Mouse (Mus musculus) heart, embryonic 11.5 days (tissue): Measurements from ENCODE around the gene Pdzd7. TPM values are rescaled to one million over a fixed set of nuclear protein-coding genes. Genes with fewer than 3 reads are reported as not detected.

Experiments
- ATAC-seq: fragments of 200-750 bp; cut with Nextera tagmentation; replicated peaks from 2 replicates; pipeline ENCODE4 v1.8.0; 2017; ENCODE audit warnings: moderate library complexity; ENCODE audit not compliant: insufficient number of reproducible peaks, low FRiP score, low TSS enrichment
- H3K27ac ChIP-seq: fragments of 300-500 bp; sonication (generic); 2 replicates; pipeline ENCODE4 v1.5.1; 2014; ENCODE audit warnings: mild to moderate bottlenecking, low read depth, low read length
- H3K27me3 ChIP-seq: fragments of 300-500 bp; sonication (generic); 2 replicates; pipeline ENCODE4 v1.6.1; 2014; ENCODE audit warnings: mild to moderate bottlenecking, low read length, mixed read lengths; ENCODE audit not compliant: control insufficient read depth, insufficient read depth
- H3K36me3 ChIP-seq: fragments of 300-500 bp; sonication (generic); 2 replicates; pipeline ENCODE4 v1.6.1; 2014; ENCODE audit warnings: mild to moderate bottlenecking, low read length, moderate library complexity, mixed read lengths; ENCODE audit not compliant: control insufficient read depth, insufficient read depth
- H3K4me1 ChIP-seq: fragments of 300-500 bp; sonication (generic); 2 replicates; pipeline ENCODE4 v1.6.1; 2014; ENCODE audit warnings: low read length; ENCODE audit not compliant: control insufficient read depth, insufficient read depth
- H3K4me2 ChIP-seq: fragments of 300-500 bp; sonication (generic); 2 replicates; pipeline ENCODE4 v1.6.1; 2014; ENCODE audit warnings: mild to moderate bottlenecking, moderate library complexity
- H3K4me3 ChIP-seq: fragments of 300-500 bp; sonication (generic); 2 replicates; pipeline ENCODE4 v1.5.1; 2014; ENCODE audit warnings: low read depth, low read length
- H3K9ac ChIP-seq: fragments of 300-500 bp; sonication (generic); 2 replicates; pipeline ENCODE4 v1.6.1; 2014; ENCODE audit warnings: mild to moderate bottlenecking, low read depth, low read length, moderate library complexity
- H3K9me3 ChIP-seq: fragments of 300-500 bp; sonication (generic); replicated peaks from 2 replicates; pipeline ENCODE4 v1.6.1; 2016; ENCODE audit warnings: low read length; ENCODE audit not compliant: control insufficient read depth
- WGBS: fragments of 180-500 bp; shearing (Covaris S2); extraction: QIAGEN DNeasy Blood & Tissue Kit; methylation state at CpG from one replicate; pipeline ENCODE4 v1.1.7; 2014; ENCODE audit not compliant: insufficient replicate concordance; 5-methylcytosine and 5-hydroxymethylcytosine counted together
- polyA plus RNA-seq: library from polyadenylated mRNA; unstranded; fragments of >200 nt; fragmentation: Nextera tagmentation; extraction: Ambion mirVana; gene quantifications from 2 replicates; pipeline ENCODE4 v1.2.1, GENCODE M21; 2014

Pdzd7 gene
- polyA plus RNA-seq, 1 experiment from 2014 or later, result not detected

- Histone ChIP-seq H3K4me3 (peak overlapping the region; percentile 69), H3K27ac (no peak overlapping the region), H3K4me2 (peak overlapping the region; percentile 84), H3K4me1 (peaks cover 41% of the 10 kb centered on the region), H3K36me3 (no peaks in the 10 kb centered on the region), H3K27me3 (peaks cover 52% of the 10 kb centered on the region), H3K9me3 (no peaks in the 10 kb centered on the region), H3K9ac (no peak overlapping the region)
- ATAC-seq, result no peak
- under 1% methylated on average over 62 of the region's 62 CpGs for WGBS
Observed at GRCm38 (mm10) chr19:45076586-45077510, 31.3 kb upstream of the Pdzd7 start.

- WGBS, result 8% methylated on average over 17 of the region's 17 CpGs
- peak overlapping the region; percentile 84 for H3K4me2 ChIP-seq
- peaks cover 54% of the 10 kb centered on the region for H3K27me3 ChIP-seq
- ATAC-seq, result no peak
- H3K9ac ChIP-seq, result peak overlapping the region; percentile 90; the same call in 1 of the 2 replicates
- no peaks in the 10 kb centered on the region for H3K36me3 ChIP-seq
- no peak overlapping the region for H3K27ac ChIP-seq
- no peaks in the 10 kb centered on the region for H3K9me3 ChIP-seq
- peaks cover 41% of the 10 kb centered on the region for H3K4me1 ChIP-seq
- peak overlapping the region; percentile 69 for H3K4me3 ChIP-seq
Observed at GRCm38 (mm10) chr19:45076036-45076575, 30.6 kb upstream of the Pdzd7 start.

- Histone ChIP-seq H3K36me3 (no peaks in the 10 kb centered on the region), H3K4me3 (peak overlapping the region; percentile 69), H3K27me3 (peaks cover 51% of the 10 kb centered on the region), H3K4me1 (peaks cover 37% of the 10 kb centered on the region), H3K9ac (peak overlapping the region; percentile 90), H3K9me3 (no peaks in the 10 kb centered on the region), H3K4me2 (peak overlapping the region; percentile 84), H3K27ac (peak overlapping the region; percentile 94)
- 1% methylated on average over 32 of the region's 32 CpGs for WGBS
- ATAC-seq, result peak; percentile 18; the same call in 1 of the 2 replicates
Observed at GRCm38 (mm10) chr19:45075323-45076035, 30.0 kb upstream of the Pdzd7 start.

GRCm38 (mm10) chr19:45074580-45075322 is 29.2 kb upstream of the Pdzd7 start, which contains the start of gene Kazald1:
Gene Kazald1, plus strand, starts transcription at chr19:45075241.
- Histone ChIP-seq H3K4me3 (peak within 1 kb of the TSS; percentile 69), H3K9ac (peak within 1 kb of the TSS; percentile 90), H3K4me2 (peak within 1 kb of the TSS; percentile 84), H3K4me1 (peaks cover 31% of the 10 kb centered on the region), H3K36me3 (no peaks in the 10 kb centered on the region), H3K9me3 (no peaks in the 10 kb centered on the region), H3K27ac (peak within 1 kb of the TSS; percentile 94), H3K27me3 (peaks cover 45% of the 10 kb centered on the region)
- ATAC-seq, result peak; percentile 69; the same call in 1 of the 2 replicates
- under 1% methylated on average over 45 of the region's 45 CpGs for WGBS

- H3K4me2 ChIP-seq, result peak overlapping the region; percentile 84
- H3K27me3 ChIP-seq, result peaks cover 39% of the 10 kb centered on the region
- ATAC-seq, result no peak
- peak overlapping the region; percentile 69 for H3K4me3 ChIP-seq
- no peaks in the 10 kb centered on the region for H3K36me3 ChIP-seq
- 7% methylated on average over 20 of the region's 20 CpGs for WGBS
- H3K27ac ChIP-seq, result peak overlapping the region; percentile 94
- H3K9ac ChIP-seq, result peak overlapping the region; percentile 90
- peaks cover 26% of the 10 kb centered on the region for H3K4me1 ChIP-seq
- H3K9me3 ChIP-seq, result no peaks in the 10 kb centered on the region
Observed at GRCm38 (mm10) chr19:45073871-45074542, 28.5 kb upstream of the Pdzd7 start.

- 70% methylated on average over 7 of the region's 7 CpGs for WGBS
- ATAC-seq, result no peak
- peaks cover 59% of the 10 kb centered on the region for H3K27me3 ChIP-seq
- no peaks in the 10 kb centered on the region for H3K9me3 ChIP-seq
- H3K9ac ChIP-seq, result no peak overlapping the region
- H3K4me1 ChIP-seq, result 0 out of 2 replicates have a peak, but pooled peaks cover 3% of the 10 kb centered on the region
- no peaks in the 10 kb centered on the region for H3K36me3 ChIP-seq
- H3K4me2 ChIP-seq, result no peak overlapping the region
- no peak overlapping the region for H3K4me3 ChIP-seq
- no peak overlapping the region for H3K27ac ChIP-seq
Observed at GRCm38 (mm10) chr19:45067758-45068510, 22.4 kb upstream of the Pdzd7 start.

- Histone ChIP-seq H3K9ac (no peak overlapping the region), H3K9me3 (no peaks in the 10 kb centered on the region), H3K4me2 (no peak overlapping the region), H3K36me3 (no peaks in the 10 kb centered on the region), H3K27ac (no peak overlapping the region), H3K4me3 (no peak overlapping the region), H3K27me3 (peaks cover 59% of the 10 kb centered on the region), H3K4me1 (0 out of 2 replicates have a peak, but pooled peaks cover 3% of the 10 kb centered on the region)
- WGBS, result 27% methylated on average over 17 of the region's 17 CpGs
- no peak for ATAC-seq
Observed at GRCm38 (mm10) chr19:45067170-45067569, 21.7 kb upstream of the Pdzd7 start.
